9 mouse cellular contexts compared by ENCODE assay signal in genomic region chr2:45246061-45246945, GRCm38 (mm10).
DNase-seq lines count a peak whose midpoint lies in the region; ATAC-seq and TF ChIP-seq lines count a peak whose summit lies in the region.
"Had no signal": no experiment of that assay in that cellular context is flagged by ENCODE, and none has a peak within 500 bp of the region (broad histone marks: within the 10 kb centered on the region; RNA-seq: fewer than 3 reads in every experiment).

No protein-coding gene starts in this region.

- 0 out of 2 replicates have a peak overlapping the region, but pooled peaks have one; percentile 36 for H3K4me2 ChIP-seq in CH12.LX (ENCODE audit: insufficient read depth, low read depth, poor library complexity, severe bottlenecking)
- H3K4me2 ChIP-seq in heart, postnatal 0 days (ENCODE audit: low read depth, low read length): no peak overlapping the region
- H3K4me2 ChIP-seq: hindbrain, embryonic 13.5 days had no signal

- no peak overlapping the region for H3K4me3 ChIP-seq in CH12.LX (replicated peaks in 1 of 3; ENCODE audit: low read depth in 2 of 3, low read length in 2 of 3, poor library complexity in 1 of 3)
- no peak overlapping the region for H3K4me3 ChIP-seq in heart, postnatal 0 days (ENCODE audit: low read depth, low read length)
- H3K4me3 ChIP-seq: hindbrain, embryonic 13.5 days had no signal

- no peak for TF ChIP-seq RAD21 in CH12.LX (IDR thresholded peaks at IDR 0.05; ENCODE audit: low read depth, low read length)

- H3K9ac ChIP-seq in CH12.LX (ENCODE audit: insufficient read depth, low read depth): no peak overlapping the region
- no peak overlapping the region for H3K9ac ChIP-seq in heart, postnatal 0 days (replicated peaks; ENCODE audit: low read depth, low read length)
- H3K9ac ChIP-seq: hindbrain, embryonic 13.5 days had no signal

- H3K79me2 ChIP-seq in CH12.LX (replicated peaks; ENCODE audit: control insufficient read depth, extremely low read depth, insufficient read depth, poor library complexity, severe bottlenecking): no peaks in the 10 kb centered on the region

- peak; percentile 95 for DNase-seq in heart, adult 11 months
- no peak for DNase-seq in heart, postnatal 4 days
- peak; percentile 24 for DNase-seq in CH12.LX (ENCODE audit: extremely low read depth)
- peak; percentile 14 for DNase-seq in heart, postnatal 0 days (ENCODE audit: low spot score)
- no peak for DNase-seq in embryo, embryonic 10.5 days (ENCODE audit: low spot score)
- DNase-seq in ovary, postnatal 36 days (ENCODE audit: low spot score): no peak
- DNase-seq in urinary bladder, adult 18-20 months (ENCODE audit: low spot score in 2 of 2): no peak

- H3K27ac ChIP-seq in CH12.LX (ENCODE audit: insufficient read depth, low read depth): no peak overlapping the region
- H3K27ac ChIP-seq in heart, postnatal 0 days (ENCODE audit: low read depth): no peak overlapping the region
- H3K27ac ChIP-seq: hindbrain, embryonic 13.5 days had no signal

- dilution Hi-C loops in CH12.LX (cut with MboI; ENCODE audit: extremely low pct_ligation_motif_present, extremely low pct_unique_long_range_greater_than_20kb, low sequenced_read_pairs): no loop called here

- no peak for TF ChIP-seq POLR2A in CH12.LX (IDR thresholded peaks at IDR 0.05; ENCODE audit: low read depth, low read length)

- H3K36me3 ChIP-seq in CH12.LX (replicated peaks in 1 of 2; ENCODE audit: control insufficient read depth in 1 of 2, insufficient read depth in 1 of 2, low read length in 1 of 2): no peaks in the 10 kb centered on the region
- H3K36me3 ChIP-seq in heart, postnatal 0 days (replicated peaks; ENCODE audit: control insufficient read depth, insufficient read depth, low read length): no peaks in the 10 kb centered on the region
- H3K36me3 ChIP-seq: hindbrain, embryonic 13.5 days had no signal

- 65% methylated on average over 10 of the region's 10 CpGs for WGBS in heart, postnatal 0 days

- H3K4me1 ChIP-seq in CH12.LX (ENCODE audit: control insufficient read depth in 1 of 2, insufficient read depth in 2 of 2): peaks cover 8 to 20% of the 10 kb centered on the region in 2 experiments; a peak in 3 of 4 replicates
- peaks cover 7% of the 10 kb centered on the region for H3K4me1 ChIP-seq in heart, postnatal 0 days (ENCODE audit: control insufficient read depth, insufficient read depth)
- H3K4me1 ChIP-seq: hindbrain, embryonic 13.5 days had no signal

- no peak for TF ChIP-seq CTCF in CH12.LX (conservative IDR thresholded peaks at IDR 0.05 in 1 of 2, IDR thresholded peaks at IDR 0.05 in 1 of 2; ENCODE audit: low read depth in 2 of 2, low read length in 2 of 2)
- TF ChIP-seq CTCF in heart, postnatal 0 days (IDR thresholded peaks at IDR 0.05; ENCODE audit: low read depth): no peak

- no peaks in the 10 kb centered on the region for H3K27me3 ChIP-seq in CH12.LX (replicated peaks)
- H3K27me3 ChIP-seq in heart, postnatal 0 days (ENCODE audit: control insufficient read depth, insufficient read depth, low read length): no peaks in the 10 kb centered on the region
- H3K27me3 ChIP-seq: hindbrain, embryonic 13.5 days had no signal

- peak; percentile 50; the same call in 1 of the 2 replicates for TF ChIP-seq EP300 in CH12.LX (IDR thresholded peaks at IDR 0.05; ENCODE audit: low read length)
- TF ChIP-seq EP300 in heart, postnatal 0 days (IDR thresholded peaks at IDR 0.05; ENCODE audit: low read depth): no peak

- H3K9me3 ChIP-seq in CH12.LX (replicated peaks; ENCODE audit: low read length): no peaks in the 10 kb centered on the region
- H3K9me3 ChIP-seq in heart, postnatal 0 days (replicated peaks; ENCODE audit: control insufficient read depth, low read length): no peaks in the 10 kb centered on the region
- H3K9me3 ChIP-seq: hindbrain, embryonic 13.5 days had no signal

- no peak for ATAC-seq in heart, postnatal 0 days (ENCODE audit: insufficient read depth, low read depth)
- peak; percentile 86 for ATAC-seq in megakaryocyte, adult 5-6 weeks (ENCODE audit: poor library complexity, severe bottlenecking)

- in situ Hi-C loops in CH12.LX (cut with MboI; ENCODE audit: low pct_ligation_motif_present, low pct_unique_long_range_greater_than_20kb, low sequenced_read_pairs): no loop called here

TF ChIP-seq in CH12.LX, 34 proteins besides CTCF, POLR2A, EP300 and RAD21:
- TF ChIP-seq JUND (conservative IDR thresholded peaks at IDR 0.05; ENCODE audit: low read depth, low read length) (no peak), MAFK (IDR thresholded peaks at IDR 0.05; ENCODE audit: insufficient replicate concordance, low read length) (0 out of 2 replicates have a peak, but pooled peaks have one; percentile 10), JUN (IDR thresholded peaks at IDR 0.05; ENCODE audit: insufficient read depth, low read depth, low read length) (no peak), TCF12 (IDR thresholded peaks at IDR 0.05; ENCODE audit: low read depth, low read length) (no peak), MYC (IDR thresholded peaks at IDR 0.05; ENCODE audit: low read depth, low read length) (no peak), GABPA (IDR thresholded peaks at IDR 0.05; ENCODE audit: insufficient replicate concordance, low read depth, low read length) (no peak), MAZ (IDR thresholded peaks at IDR 0.05; ENCODE audit: low read depth, low read length) (no peak), ZNF384 (IDR thresholded peaks at IDR 0.05; ENCODE audit: low read depth, low read length) (peak; percentile 65; the same call in 1 of the 2 replicates), ZKSCAN1 (IDR thresholded peaks at IDR 0.05; ENCODE audit: borderline replicate concordance, low read depth, low read length) (no peak), POLR2AphosphoS2 (IDR thresholded peaks at IDR 0.05; ENCODE audit: low read depth, low read length) (no peak), ZC3H11A (IDR thresholded peaks at IDR 0.05; ENCODE audit: low read depth, low read length) (no peak)
TF ChIP-seq in CH12.LX: peak in this region for 2.

Comparison
In these comparisons a context has a peak if more than half of its experiments do, and no peak if none do; other contexts are left out.
1. DNase-seq: peak in heart, adult 11 months (single experiment), CH12.LX (single experiment) and heart, postnatal 0 days (single experiment); none in heart, postnatal 4 days (single experiment), embryo, embryonic 10.5 days (single experiment), ovary, postnatal 36 days (single experiment) and urinary bladder, adult 18-20 months (0 of 2).